Mouse (Mus musculus) forebrain, embryonic 14.5 days (tissue): ENCODE measurements at regions not wholly inside any gene's neighbourhood (a gene's known extent, or its start where the extent isn't known, plus 50 kb on each side); places are given as distances from the start of the nearest gene placed in this dataset.

Experiments used
- ATAC-seq: fragments of 200-750 bp; cut with Nextera tagmentation; 2 replicates; pipeline ENCODE4 v1.8.0; 2017; ENCODE audit warnings: mild to moderate bottlenecking, moderate library complexity
- DNase-seq: peaks from one replicate; pipeline ENCODE4 v3.0.0-alpha.2; 2015; ENCODE audit warnings: low spot score
- H3K27ac ChIP-seq: fragments of 300-500 bp; sonication (generic); 2 replicates; pipeline ENCODE4 v1.5.1; 2014; ENCODE audit warnings: low read depth, mild to moderate bottlenecking, control low read depth, low read length, moderate library complexity
- H3K27me3 ChIP-seq: fragments of 300-500 bp; sonication (generic); replicated peaks from 2 replicates; pipeline ENCODE4 v1.6.1; 2014; ENCODE audit warnings: low read length, control low read depth, mixed read lengths; ENCODE audit not compliant: control insufficient read depth, insufficient read depth
- H3K36me3 ChIP-seq: fragments of 300-500 bp; sonication (generic); 2 replicates; pipeline ENCODE4 v1.6.1; 2014; ENCODE audit warnings: low read length, control low read depth; ENCODE audit not compliant: control insufficient read depth, insufficient read depth
- H3K4me1 ChIP-seq: fragments of 300-500 bp; sonication (generic); 2 replicates; pipeline ENCODE4 v1.6.1; 2014; ENCODE audit warnings: antibody characterized with exemption, low read length, control low read depth; ENCODE audit not compliant: control insufficient read depth, insufficient read depth
- H3K4me2 ChIP-seq: fragments of 300-500 bp; sonication (generic); 2 replicates; pipeline ENCODE4 v1.6.1; 2014; ENCODE audit warnings: mild to moderate bottlenecking, control low read depth, low read length
- H3K4me3 ChIP-seq: fragments of 300-500 bp; sonication (generic); 2 replicates; pipeline ENCODE4 v1.5.1; 2014; ENCODE audit warnings: low read depth, low read length, control low read depth
- H3K9ac ChIP-seq: fragments of 300-500 bp; sonication (generic); 2 replicates; pipeline ENCODE4 v1.6.1; 2014; ENCODE audit warnings: mild to moderate bottlenecking, low read length, control low read depth, moderate library complexity
- H3K9me3 ChIP-seq: fragments of 300-500 bp; sonication (generic); replicated peaks from 2 replicates; pipeline ENCODE4 v1.6.1; 2016; ENCODE audit warnings: low read length, control low read depth, mixed read lengths; ENCODE audit not compliant: control insufficient read depth
- WGBS: fragments of 180-500 bp; shearing (Covaris S2); extraction: QIAGEN DNeasy Blood & Tissue Kit; methylation state at CpG from one replicate; pipeline ENCODE4 v1.1.7; 2014; 5-methylcytosine and 5-hydroxymethylcytosine counted together

DNA sequence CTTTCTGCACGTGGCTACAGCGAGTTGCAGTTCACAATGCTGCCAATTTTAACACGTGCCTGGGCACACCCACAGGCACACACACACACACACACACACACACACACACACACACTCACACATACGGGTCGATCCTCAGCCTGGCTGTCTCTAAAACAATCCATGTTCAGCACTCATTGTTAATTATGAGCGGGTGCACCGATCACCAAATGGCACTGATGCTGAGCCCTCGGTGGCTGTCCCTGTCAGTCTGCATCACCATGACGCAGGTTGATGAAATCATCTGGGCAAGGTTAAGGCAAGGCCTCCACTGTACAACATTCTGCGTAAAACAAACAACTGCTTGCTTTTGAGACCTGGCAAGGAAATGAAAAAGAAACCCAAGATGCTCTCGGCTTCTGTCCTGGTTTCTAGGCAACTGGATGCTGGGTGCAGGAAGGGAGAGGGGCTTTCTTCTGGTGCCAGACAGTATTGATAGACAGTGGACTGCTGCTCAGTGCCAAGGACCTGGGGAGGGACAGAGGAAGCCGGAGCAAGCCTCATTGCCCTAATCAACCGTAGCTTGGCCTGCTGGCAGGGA lies 187.3 kb downstream of the Wdr11 start:
- WGBS = 13% methylated on average over 13 of the region's 13 CpGs
- H3K9ac ChIP-seq = no peak overlapping the region
- ATAC-seq = peak; percentile 82

DNA sequence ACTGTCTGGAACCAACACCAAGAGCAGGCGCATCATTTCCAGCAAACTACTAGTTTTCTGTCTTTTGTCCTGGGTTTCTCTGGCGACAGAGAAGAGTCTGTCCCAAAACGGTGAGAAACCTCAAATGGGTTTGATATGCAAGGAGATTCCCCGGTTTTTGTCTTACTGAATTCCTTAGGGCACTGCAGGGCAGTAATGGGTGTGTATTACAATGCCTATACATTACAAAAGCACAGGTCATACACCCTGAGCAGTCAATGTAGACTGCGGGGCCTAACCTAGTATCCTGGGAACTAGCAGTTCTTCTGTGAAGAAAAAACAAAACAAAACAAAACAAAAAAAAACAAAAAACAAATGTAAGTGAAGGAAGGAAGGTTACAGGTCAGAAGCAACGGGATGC lies 188.3 kb downstream of the Wdr11 start:
- Histone ChIP-seq H3K9ac (no peak overlapping the region), H3K4me1 (peaks cover 20% of the 10 kb centered on the region), H3K9me3 (no peaks in the 10 kb centered on the region), H3K27ac (no peak overlapping the region), H3K4me2 (no peak overlapping the region), H3K4me3 (no peak overlapping the region), H3K27me3 (peaks cover 6% of the 10 kb centered on the region; the same call in 1 of the 2 replicates), H3K36me3 (no peaks in the 10 kb centered on the region)
- no peak for DNase-seq
- no peak for ATAC-seq
- WGBS = 78% methylated on average over 6 of the region's 6 CpGs

More for the DNA sequence above, 187.3 kb downstream of the Wdr11 start:
- peaks cover 30% of the 10 kb centered on the region for H3K4me1 ChIP-seq
- no peaks in the 10 kb centered on the region for H3K9me3 ChIP-seq
- H3K4me3 ChIP-seq = no peak overlapping the region
- peaks cover 6% of the 10 kb centered on the region; the same call in 1 of the 2 replicates for H3K27me3 ChIP-seq
- DNase-seq = peak; percentile 90
- peak overlapping the region; percentile 37 for H3K4me2 ChIP-seq
- peak overlapping the region; percentile 56; the same call in 1 of the 2 replicates for H3K27ac ChIP-seq
- no peaks in the 10 kb centered on the region for H3K36me3 ChIP-seq

DNA sequence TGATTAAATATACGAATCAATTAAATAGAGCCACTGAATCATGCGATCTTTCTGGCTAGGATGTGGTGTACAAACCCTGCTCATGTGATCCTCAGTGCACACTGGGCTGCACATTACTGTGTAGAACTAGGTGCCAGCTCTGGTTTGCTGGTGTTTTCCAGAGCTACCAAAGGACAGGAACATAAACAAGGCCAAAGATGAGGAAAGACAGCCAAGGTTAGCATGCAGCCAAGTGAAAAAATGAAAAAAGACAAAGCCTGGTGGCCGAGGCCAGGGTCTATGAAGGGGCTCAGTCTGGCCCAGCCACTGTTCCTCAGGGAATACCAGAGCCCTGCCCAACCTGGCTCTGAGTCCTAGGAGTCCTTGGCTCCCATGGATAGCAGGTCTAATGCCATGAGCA lies 190.1 kb downstream of the Wdr11 start:
- no peak for DNase-seq
- H3K27ac ChIP-seq = no peak overlapping the region
- 59% methylated on average over 3 of the region's 3 CpGs for WGBS
- H3K9ac ChIP-seq = no peak overlapping the region
- no peaks in the 10 kb centered on the region for H3K9me3 ChIP-seq
- no peak overlapping the region for H3K4me2 ChIP-seq
- no peak overlapping the region for H3K4me3 ChIP-seq
- H3K27me3 ChIP-seq = peaks cover 6% of the 10 kb centered on the region; the same call in 1 of the 2 replicates
- H3K4me1 ChIP-seq = peaks cover 23% of the 10 kb centered on the region
- no peak for ATAC-seq
- H3K36me3 ChIP-seq = no peaks in the 10 kb centered on the region

DNA sequence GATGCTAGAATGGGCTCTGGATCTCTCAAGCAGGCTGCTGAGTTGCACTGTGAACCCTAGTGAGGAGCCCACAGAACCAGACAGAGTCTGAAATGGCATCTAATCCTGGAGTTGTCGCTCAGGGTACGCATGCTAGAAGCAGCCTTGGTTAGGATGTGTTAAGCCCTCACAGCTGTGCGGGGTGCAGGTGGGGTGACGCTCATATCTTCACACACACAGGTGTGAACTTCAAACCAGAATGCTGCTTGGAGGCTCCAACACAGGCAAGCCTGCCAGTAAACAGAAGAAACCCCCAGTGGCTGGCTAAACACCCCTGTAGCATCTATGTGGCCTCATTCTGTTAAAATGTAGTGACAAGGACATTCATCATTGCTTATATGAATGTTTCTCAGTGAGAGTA lies 193.3 kb downstream of the Wdr11 start:
- no peaks in the 10 kb centered on the region for H3K27me3 ChIP-seq

DNA sequence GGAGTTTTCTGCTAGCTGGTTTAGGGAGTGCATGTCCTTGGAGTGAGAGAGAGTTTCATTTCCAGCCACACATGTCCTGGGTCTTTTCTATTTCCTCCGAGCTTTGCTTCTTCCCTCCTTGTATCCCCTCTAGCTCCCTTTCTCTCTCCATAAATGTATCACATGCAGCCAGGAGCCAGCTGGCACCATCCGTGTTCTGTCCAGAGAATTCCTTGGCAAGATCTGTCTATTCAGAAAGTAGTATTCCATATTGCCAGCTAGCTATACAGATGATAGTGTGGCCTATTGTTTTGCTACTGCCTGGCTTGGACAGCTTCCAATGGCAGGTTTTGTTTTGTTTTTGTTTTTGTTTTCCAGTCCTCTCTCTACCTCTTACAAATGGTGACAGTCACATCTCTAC lies 195.3 kb downstream of the Wdr11 start:
- Histone ChIP-seq H3K9me3 (no peaks in the 10 kb centered on the region), H3K4me2 (no peak overlapping the region), H3K9ac (no peak overlapping the region), H3K27me3 (no peaks in the 10 kb centered on the region), H3K27ac (no peak overlapping the region), H3K4me1 (peaks cover 7% of the 10 kb centered on the region; the same call in 1 of the 2 replicates), H3K36me3 (no peaks in the 10 kb centered on the region), H3K4me3 (no peak overlapping the region)
- DNase-seq (peak; percentile 68), ATAC-seq (peak; percentile 42; the same call in 1 of the 2 replicates)
- WGBS = 32% methylated on average over 2 of the region's 2 CpGs

More for the DNA sequence above, 193.3 kb downstream of the Wdr11 start:
- H3K9me3 ChIP-seq = no peaks in the 10 kb centered on the region
- no peak overlapping the region for H3K4me2 ChIP-seq
- H3K4me1 ChIP-seq = peaks cover 7% of the 10 kb centered on the region; the same call in 1 of the 2 replicates
- H3K4me3 ChIP-seq = no peak overlapping the region
- H3K36me3 ChIP-seq = no peaks in the 10 kb centered on the region
- ATAC-seq = no peak
- WGBS = 89% methylated on average over 4 of the region's 4 CpGs
- DNase-seq = no peak
- no peak overlapping the region for H3K27ac ChIP-seq
- H3K9ac ChIP-seq = no peak overlapping the region

DNA sequence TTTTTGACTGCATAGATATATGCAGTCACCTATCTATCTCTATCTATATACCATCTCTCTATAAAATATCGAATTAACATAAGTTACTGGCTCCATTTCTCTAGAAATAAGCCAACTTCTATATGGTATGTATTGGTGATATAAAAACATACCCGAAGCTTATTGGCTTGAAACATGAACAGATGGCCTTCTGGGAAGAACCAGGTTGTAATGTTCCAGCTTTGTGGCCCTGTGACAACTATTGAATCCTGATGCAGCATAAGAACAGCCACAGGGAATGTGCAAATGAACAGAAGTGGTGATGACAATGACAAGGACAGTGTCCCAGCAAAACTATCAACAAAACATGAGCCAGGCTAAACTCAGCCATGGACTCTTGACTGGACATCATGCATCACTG lies 196.1 kb downstream of the Wdr11 start:
- no peak; the same call in 1 of the 2 replicates for ATAC-seq
- peak; percentile 74 for DNase-seq
- H3K4me1 ChIP-seq = peaks cover 7% of the 10 kb centered on the region; the same call in 1 of the 2 replicates
- no peaks in the 10 kb centered on the region for H3K36me3 ChIP-seq
- no peak overlapping the region for H3K4me2 ChIP-seq
- no peak overlapping the region for H3K4me3 ChIP-seq
- no peaks in the 10 kb centered on the region for H3K27me3 ChIP-seq
- no peaks in the 10 kb centered on the region for H3K9me3 ChIP-seq
- no peak overlapping the region for H3K27ac ChIP-seq
- WGBS = 72% methylated on average over 2 of the region's 2 CpGs
- no peak overlapping the region for H3K9ac ChIP-seq

DNA sequence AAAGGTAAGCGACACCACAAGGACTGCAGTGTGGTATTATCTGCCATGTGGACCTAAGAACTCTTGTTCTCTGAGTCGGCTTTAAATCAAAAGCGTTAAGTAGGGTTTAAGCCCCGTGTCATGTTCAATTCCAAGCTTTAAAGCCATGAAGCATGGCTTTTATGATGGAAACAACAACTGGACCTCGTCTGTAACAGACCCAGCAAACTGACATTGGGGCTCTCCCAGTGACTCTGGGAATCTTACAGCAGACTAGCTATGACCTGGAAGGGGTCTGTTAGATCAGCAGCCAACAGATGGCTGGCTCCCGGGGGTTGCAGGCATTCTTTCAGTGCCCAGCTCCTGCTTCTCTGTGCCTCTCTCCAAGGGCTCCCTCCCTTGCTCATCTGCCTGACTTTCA lies 197.8 kb downstream of the Wdr11 start:
- DNase-seq (no peak), ATAC-seq (no peak)
- Histone ChIP-seq H3K9me3 (no peaks in the 10 kb centered on the region), H3K4me1 (peaks cover 7% of the 10 kb centered on the region; the same call in 1 of the 2 replicates), H3K27me3 (no peaks in the 10 kb centered on the region), H3K4me3 (no peak overlapping the region), H3K36me3 (no peaks in the 10 kb centered on the region), H3K27ac (no peak overlapping the region), H3K4me2 (no peak overlapping the region), H3K9ac (no peak overlapping the region)
- WGBS = 59% methylated on average over 6 of the region's 6 CpGs

DNA sequence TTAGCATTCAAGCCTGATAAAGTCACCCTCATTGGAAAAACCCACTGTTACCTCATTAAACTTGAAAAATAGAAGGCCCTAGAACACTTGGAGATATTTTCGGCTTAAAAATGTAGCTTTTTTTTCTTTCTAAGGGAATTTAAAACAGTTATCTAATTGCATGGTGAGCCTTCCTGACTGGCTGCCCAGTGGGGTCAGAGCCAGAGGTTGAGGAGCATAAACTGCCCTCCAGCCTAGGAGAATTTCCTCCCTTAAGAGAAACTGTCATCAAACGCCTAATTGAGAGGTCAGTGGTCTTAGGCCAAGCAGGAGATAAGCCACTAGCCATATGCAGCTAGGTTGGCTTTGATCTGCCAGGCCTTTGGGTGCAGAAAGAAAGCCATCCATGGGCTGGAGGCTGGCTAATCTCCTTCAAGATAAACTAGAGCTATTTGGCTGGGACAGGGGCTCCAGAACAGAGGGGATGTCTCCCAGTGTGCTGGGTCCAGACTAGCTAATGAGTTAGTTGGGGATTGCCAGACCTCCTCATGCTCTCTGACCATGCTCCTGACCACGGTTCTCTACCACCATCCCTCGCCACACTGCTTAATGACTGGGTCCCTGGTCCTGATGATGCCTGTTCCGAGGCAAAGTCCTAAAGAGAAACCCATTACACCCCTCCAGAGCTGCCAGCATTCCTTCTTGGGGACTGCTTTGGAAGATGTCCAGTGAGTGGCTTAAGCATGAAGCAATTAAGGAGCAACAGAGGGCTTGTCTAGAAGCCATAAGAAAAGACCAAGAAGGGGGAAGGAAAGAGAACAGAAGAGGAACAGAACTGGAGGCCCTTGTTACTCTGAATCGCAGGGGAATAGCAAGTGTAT lies 199.2 kb downstream of the Wdr11 start:
- no peak overlapping the region for H3K27ac ChIP-seq
- no peak overlapping the region for H3K9ac ChIP-seq
- DNase-seq (peak; percentile 50), ATAC-seq (no peak)
- H3K27me3 ChIP-seq = no peaks in the 10 kb centered on the region
- no peaks in the 10 kb centered on the region for H3K36me3 ChIP-seq
- no peaks in the 10 kb centered on the region for H3K9me3 ChIP-seq
- no peak overlapping the region for H3K4me2 ChIP-seq
- WGBS = 68% methylated on average over 6 of the region's 6 CpGs
- H3K4me3 ChIP-seq = no peak overlapping the region
- H3K4me1 ChIP-seq = peaks cover 7% of the 10 kb centered on the region; the same call in 1 of the 2 replicates

DNA sequence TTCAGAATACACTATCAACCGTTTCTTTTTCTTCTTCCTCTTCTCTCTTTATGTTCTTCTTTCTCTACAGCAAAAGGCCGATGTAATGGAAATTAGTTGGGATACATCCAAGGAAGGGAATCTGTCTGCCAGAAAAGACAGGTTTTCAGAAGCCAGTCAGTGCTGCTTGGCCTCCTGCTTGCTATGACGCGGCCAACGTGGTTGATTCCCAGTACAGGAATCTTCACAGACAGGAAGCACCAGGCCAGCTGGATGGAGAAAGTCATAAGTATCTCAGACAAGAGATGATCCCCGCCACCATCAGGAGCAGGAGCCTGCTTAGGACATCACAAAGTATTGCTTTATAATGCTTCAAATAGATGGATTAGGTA lies 199.8 kb downstream of the Wdr11 start:
- Histone ChIP-seq H3K9ac (no peak overlapping the region), H3K4me2 (no peak overlapping the region), H3K36me3 (no peaks in the 10 kb centered on the region), H3K9me3 (no peaks in the 10 kb centered on the region), H3K4me3 (no peak overlapping the region), H3K4me1 (peaks cover 7% of the 10 kb centered on the region; the same call in 1 of the 2 replicates), H3K27me3 (no peaks in the 10 kb centered on the region), H3K27ac (no peak overlapping the region)
- ATAC-seq (peak; percentile 29; the same call in 1 of the 2 replicates), DNase-seq (peak; percentile 69)
- WGBS = 57% methylated on average over 6 of the region's 6 CpGs
